Mouse (Mus musculus) right cerebral cortex, postnatal 14 days (tissue): ENCODE results near the gene Il33.

ENCODE experiments used
- DNase-seq: peaks from one replicate; pipeline ENCODE4 v3.0.0; 2022

Il33 gene

DNA sequence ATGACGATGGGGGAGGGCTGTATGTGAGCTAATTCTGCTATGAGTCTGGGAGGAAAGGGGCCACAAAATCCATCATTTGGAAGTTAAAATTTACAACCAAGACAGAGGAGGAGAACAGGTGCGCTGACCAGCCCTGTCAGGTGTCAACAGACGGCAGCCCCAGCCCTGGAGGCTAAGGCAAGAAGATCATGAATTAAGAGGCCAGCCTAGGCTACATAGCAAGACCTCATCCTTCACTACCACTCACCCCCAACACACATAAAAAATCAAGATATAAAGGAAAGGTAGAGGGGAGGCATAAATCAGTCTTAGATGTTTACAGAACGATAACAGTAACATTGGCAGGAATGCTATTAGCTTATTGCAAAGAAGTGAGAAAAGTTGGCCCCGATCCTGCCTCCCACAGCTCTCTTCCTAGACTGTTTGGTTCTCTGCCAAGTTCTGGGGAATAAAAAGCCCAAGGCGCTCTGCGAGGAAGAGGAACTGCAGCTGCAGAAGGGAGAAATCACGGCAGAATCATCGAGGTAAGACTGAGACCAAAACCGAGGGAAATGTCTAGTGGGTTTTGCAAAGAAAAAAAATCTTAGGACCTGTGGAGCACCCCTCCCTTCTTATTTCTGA is at the start of gene Il33:
Il33 (plus strand) TSS at position 477 of the 621 bp plus-strand sequence.
- DNase-seq, result peak; percentile 61

DNA sequence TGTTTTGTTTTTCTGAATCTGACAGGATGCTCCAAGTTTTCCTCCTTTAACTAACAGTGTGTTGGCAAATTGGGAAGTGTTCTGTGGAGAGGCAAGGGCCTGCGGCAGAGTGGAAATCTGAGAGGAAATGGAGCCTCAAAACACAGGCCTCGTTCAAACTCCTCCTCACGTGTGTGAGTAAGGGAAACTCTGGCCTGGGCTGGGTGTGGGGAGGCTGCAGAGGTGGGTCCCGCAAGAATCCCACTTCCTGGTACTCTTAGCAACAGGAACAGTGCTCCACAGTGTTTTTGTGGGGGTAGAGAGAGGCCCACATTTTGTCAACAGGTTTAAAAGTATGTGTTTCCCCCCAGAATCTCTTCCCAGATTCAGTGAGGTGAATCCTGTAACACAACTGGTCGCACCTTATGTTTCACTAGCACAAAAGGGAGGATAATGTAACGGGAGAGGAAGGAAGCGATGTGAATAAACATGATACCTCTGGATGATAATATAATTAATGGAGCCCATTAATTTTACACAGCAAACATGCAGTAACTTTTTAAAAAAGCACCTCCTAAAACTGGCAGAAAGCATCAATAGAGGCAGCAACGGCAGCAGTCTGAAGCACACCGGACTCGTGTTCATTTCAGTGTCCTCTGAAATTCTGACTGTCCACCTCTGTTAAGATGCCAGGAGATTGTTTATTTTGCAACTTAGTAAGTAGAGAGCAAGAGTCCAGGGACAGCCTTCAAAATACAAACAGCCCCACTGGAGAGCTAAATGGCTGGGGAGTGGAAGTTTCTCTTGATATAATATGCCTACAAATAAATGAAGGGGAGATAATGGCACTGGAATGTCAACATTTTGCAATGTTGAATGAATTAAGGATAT is 47.3 kb upstream of the Il33 start:
- no peak for DNase-seq

DNA sequence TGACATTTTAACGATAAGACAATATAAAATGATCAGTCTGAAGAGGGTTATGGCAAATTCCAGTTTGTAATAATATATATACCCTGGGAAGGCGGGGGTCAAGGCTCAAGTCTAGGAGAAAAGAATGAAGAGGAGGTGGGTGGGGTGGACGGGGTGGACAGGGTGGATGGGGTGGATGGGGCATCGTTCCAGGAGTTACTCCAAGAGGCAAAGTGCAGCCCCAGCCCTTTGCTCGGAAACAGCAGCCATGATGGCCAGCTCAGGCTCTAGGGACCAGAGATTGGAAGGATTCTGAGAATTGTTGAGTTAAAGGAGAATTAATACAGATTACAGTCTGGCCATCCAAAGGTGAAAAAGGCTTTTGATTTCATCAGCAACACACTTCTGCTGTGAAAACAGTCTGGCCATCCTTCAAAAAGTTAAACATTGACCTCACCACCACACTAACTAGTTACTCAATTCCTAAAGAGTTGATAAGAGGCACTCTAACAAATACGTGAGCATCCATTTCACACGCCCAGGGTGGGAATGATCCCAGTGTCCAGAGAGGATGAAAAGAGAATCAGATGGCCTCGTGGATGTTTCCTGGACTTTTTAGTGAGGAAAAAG is 45.9 kb upstream of the Il33 start:
- no peak for DNase-seq

DNA sequence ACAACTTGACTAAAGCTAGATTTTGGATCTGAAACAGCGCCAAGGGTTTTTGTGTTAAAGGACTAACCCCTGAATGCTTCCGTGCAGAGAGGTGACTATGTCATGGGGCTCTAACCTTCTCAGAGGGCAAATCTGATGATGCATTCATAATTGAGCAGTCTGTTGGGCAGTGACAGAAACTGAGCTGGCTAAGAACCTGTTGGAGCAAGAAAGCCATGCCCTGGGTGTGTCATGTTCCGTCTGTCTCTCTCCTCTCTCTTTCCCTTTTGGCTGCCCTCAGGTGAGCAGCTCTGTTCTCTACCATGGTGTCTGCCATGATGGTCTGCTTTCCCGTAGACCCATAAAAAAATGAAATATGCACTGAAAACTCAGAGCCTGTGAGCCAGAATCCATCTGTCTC is 44.0 kb upstream of the Il33 start:
- DNase-seq, result no peak

DNA sequence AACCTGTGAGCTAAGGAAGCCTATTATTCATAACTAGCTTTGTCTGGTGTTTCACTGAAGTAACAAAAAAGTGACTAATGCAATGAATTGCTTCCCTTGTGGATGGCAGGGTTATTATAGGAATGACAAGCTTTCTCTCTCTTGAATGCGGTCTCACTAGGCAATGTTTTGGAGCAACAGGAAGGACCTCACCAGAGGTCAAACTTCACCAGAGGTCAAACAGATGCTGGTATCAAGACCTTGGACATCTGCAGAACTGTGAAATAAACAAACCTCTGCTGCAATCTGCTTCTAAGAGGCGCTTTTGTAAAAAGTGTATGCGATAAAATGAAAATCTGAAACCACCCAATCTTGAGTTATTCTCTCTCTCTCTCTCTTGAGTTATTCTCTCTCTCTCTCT is 42.2 kb upstream of the Il33 start:
- no peak for DNase-seq

DNA sequence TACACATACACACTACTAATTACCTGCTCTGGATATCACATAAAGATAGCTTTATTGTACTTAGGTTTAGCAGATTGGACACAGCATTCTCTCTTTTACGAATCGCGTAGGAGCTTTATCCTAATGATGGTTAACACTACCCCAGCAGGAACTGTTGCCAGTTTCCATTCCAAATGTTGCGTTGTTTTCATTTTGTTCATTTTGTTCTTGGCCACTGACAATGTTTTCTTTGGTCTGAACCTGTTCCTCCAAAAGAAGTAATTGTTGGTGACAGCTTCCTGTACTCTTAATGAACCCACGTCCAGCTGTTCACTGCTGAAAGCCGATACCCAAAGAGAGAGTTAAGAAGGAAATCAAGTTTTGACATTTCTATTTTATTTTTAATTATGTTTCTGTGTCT is 39.4 kb upstream of the Il33 start:
- DNase-seq, result no peak

DNA sequence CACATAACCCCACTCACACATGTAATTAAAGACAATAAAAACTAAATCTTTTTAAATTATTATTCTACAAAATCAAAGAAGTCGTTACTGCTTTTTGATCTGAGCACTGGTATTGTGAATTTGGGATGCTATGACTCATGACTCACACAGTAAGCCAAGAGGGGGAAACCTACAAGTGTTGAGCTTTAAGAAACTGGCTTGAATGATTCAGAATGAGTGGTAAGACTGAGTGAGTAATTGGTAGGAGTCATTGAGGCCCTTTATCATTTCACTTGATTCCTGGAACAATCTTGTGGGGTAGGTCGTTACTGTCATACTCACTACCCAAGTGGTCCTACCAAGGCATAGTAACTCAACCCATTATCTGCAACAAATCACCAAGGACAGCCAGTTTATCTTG is 37.4 kb upstream of the Il33 start:
- no peak for DNase-seq

DNA sequence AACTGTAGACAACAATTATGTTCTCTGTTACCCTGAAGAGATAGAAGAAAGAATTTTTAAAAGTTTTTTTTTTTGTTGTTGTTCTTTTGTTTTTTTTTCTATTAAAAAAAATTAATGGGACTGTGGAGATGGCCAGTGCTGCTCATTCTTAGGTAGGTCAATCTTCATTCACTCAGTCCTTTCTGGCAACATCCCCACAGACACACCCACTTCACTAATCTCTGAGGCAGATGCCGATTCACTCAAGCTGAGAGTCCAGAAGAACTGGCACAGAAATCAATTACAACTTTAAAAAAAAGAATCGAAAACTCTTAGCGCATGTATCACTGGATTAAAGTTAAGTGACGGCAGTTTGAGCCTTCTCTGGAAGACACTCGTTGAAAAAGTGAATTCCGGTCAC is 36.0 kb upstream of the Il33 start:
- DNase-seq, result no peak

DNA sequence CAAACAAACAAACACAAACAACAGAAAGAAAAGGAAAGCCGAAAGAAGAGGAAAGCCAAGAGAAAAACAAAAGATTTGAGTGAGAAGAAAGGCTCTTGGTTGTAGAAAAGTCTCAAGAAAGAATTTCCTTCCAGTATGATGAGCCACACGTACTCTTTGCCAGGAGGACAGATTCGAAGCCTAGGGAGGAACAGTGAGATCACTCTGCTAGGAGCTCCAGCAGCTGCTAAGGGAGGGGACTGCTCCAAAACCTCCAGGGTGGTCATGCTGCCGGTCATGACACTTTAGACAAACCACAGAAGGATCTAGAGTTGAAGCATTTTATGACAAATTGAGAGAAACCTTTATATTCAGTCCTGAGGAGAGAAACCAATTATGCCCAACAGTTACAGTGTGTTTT is 32.9 kb upstream of the Il33 start:
- DNase-seq, result no peak

DNA sequence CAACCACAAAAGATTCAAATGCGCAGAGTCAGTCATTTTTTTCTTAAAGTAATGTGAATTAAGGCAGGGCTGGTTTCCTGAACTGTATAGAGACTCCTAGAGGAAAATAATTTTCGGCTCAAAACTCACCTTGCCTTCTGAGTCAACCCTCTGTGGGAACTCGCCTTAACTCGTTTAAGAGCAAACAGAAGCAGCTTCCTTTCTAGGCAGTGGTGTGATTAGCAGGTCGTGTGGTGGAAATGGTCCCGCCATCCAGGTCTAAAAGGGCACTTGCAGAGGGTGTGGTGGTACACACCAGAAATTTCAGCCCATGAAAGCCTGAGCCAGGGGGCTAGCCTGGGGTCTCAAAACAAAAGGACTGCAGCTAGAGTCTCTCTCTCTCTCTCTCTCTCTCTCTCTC is 32.1 kb upstream of the Il33 start:
- DNase-seq, result no peak

DNA sequence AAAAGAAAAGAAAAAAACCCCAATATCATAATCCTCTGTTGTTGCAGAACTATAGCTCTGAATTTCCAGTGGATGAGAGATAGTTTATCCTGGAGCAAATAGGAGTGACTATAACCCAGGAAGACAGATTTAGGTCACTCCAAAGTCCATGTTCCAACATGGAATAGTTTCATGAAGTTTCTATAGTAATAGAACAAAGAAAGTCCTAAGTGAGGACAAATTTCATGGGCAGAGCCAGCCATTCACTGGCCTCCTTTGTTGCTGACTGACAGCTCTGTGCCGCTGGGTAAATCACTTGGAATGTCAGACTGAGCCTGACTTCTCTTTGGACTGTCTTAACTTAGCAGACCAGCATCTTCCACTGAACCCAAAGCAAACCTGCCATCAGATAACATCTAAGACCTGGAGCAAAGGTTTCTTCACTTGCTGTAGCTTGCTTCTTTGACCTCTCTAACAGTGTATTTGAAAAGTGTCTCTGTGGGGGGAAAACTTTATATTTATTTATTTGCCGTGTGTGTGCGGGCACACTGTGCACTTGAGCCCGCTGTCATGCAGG is 31.1 kb upstream of the Il33 start:
- no peak for DNase-seq

DNA sequence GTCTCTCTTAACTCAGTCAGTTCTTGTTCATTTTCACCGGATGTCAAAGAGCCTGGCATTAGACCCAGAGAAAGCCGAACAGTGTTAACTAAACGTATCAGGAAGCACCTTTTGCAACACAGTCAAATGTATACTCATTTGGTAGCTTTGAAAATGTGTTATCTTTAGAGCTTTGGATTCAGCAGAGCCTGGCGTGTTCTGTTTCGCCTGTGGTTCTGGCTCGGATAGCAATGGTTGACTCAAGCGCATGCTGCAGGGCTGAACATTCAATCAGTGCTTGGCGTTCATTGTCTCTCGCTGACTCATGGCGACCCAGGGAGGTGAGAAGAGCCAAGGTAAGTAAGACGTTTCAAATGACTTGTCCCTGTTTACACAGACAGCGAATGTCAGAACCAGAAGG is 30.5 kb upstream of the Il33 start:
- no peak for DNase-seq

DNA sequence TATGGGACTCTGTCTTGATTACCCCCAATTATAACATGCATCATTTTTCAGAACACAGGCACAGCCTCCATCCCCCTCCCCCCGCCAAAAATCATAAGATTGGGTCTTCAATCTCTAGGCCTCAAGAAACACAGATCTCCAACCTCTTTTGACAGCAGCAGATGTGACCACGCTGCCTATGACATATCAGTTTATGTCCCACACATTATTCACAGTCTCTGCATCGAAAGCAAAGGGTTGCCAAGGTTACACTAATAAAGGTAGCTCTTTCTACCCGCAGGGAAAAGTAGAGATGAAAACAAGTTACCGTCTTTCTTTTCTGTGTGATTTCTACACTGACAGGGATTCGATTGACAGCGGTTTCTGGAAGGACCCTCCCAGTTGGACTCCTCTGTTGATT is 29.9 kb upstream of the Il33 start:
- DNase-seq, result no peak

DNA sequence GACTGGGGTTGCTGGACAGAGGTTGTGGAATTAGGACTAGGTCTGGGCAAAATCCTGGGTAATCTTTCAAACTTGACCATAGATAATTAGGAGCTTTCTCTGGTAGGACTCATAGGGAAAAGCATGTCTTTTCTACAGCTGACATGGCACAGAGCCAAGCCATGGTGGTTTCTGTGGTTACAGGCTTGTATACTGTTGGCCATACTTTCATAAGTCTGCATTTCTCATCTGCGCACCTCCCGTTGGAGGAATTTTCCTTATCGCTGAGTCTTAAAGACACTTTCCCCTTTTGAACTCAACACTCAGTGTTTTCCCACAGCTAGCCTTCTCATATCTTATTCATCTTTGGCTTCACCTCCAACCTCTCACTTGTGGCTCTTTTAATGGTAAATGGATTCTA is 24.6 kb upstream of the Il33 start:
- no peak for DNase-seq

DNA sequence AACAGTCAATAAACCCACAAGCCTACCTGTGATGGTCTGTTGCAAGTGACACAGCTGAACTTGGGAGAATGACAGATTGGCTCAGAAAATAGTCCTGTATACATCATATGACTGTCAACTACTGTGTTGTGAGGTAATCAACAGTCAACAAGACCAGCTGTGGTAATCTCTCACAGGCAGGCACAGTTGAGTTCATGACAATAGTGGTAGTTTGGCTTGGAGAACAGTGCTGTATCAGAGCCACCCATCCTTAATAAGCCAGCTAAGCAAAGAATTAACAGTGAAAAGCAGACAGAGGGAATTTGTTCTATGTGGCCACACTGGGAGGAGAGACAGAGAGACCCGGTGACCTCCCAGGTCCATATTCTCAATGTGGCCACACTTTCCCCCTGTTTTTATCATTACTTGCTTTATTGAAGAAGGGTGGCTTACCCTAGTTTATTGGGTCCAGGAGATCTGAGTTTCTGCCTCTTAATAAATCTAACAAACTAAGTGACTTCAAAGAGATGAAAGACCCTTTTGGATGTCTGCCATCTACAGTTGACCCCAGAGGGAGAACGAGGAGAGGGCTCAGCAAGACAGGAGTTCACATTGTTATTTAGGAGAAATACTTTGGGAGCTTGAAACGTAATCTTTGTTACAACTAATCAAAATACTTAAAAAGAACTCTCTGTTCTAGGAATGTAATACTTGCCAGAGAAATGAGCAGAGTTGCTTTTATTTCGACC is 22.4 kb upstream of the Il33 start:
- no peak for DNase-seq

DNA sequence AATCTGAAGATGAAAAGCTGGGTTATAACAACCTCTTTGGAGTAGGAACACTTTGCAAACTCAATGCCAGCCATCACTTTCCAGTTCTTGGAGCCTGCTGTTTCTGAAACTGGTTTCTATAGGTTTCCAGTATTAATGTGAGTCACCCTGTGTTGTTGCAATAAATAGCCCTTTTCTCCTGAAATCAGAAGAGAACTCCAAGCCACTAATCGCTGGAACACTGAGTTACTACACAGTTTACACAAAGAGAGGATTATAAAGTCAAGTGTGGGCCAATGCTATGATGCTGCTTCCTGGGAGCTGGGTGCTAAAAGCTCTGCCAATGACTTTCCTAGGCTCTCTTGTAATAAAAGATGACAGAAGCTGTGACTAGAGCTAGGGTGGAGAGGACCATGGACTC is 19.0 kb upstream of the Il33 start:
- DNase-seq, result no peak

DNA sequence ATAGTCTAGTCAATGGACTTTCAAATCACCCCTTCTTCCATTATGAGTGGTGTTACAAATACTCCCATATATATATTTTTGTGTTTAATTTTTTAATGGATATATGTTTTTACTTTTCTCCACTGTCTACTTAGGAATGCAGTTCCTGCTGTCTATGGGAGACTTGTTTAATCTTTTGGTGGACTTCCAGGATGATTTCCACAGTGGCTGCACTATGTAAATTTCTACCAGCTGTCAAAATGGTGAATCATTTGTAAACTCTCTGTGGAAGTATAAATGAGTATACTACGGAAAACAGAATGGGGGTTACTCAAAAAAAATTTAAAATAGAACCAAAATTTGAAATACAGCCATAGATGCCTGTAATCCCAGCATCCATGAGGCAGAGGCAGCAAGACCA is 15.7 kb upstream of the Il33 start:
- DNase-seq, result no peak

DNA sequence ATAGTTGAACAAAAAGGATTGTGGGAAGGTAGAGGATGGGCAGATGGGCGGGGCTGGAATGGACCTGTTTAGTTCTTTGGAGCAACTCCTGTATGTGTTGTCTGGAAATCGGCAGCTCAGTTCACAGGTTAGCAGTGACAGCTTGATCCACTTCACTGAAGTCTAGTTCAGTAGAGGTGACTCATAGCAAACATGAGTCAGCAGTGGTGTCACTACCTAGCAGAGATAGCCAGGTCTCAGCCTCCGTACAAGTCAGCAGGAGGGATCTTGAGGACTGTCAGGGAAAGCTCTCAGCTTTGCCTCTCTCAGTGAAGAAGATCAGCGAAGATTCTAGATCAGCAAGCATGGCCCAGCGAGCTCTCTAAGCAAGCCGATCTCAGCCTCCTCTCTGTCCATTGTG is 13.0 kb upstream of the Il33 start:
- no peak for DNase-seq

DNA sequence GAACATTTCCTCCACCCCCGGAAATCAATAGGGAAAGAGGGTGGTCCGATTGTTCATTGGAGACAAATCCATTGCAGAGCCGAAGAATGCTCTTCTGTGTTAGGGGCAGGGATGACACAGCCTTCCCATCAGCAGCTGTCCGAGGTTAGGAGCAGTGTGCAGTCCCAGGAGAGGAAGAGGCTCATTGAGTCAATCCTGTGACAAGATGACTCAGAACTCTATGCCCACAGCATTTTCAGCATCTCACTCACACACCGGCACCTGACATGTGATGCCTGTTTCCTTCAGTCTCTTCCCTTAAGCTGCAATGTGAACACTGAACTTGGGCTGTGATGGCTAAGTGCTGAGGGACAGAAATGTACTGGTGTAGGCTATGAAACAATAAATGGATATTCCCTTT is 7.5 kb upstream of the Il33 start:
- no peak for DNase-seq

DNA sequence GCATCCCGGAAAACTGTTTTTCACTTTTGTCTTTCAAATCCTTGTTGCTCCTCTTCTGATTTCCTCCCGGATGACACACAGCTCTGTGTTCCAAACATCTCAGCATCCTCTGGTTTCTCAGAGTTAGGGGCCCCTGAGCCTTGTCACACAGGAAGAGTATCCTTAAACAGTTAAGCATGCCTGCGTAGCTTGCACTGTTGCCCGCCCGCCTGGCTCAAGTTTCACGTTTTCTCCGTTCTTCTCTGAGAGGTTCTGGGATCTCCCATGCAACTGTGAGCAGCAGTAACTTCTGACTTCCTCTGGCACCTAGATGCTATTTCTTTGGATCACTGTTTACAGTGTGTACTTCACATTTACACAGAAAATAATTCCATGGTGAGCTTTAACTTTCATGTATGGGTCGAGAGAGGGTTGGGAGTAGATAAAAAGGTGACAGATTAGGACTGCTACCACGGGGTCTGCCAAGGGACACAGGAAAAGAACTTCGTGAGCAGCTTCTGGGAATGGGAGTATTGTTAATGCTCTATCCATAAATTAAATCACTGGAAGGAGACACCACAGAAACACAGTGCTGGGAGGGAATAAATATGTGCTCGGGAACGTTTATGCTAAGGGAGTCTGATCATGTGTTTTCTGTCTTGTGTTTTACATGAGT is 1.3 kb downstream of the Il33 start:
- no peak for DNase-seq

DNA sequence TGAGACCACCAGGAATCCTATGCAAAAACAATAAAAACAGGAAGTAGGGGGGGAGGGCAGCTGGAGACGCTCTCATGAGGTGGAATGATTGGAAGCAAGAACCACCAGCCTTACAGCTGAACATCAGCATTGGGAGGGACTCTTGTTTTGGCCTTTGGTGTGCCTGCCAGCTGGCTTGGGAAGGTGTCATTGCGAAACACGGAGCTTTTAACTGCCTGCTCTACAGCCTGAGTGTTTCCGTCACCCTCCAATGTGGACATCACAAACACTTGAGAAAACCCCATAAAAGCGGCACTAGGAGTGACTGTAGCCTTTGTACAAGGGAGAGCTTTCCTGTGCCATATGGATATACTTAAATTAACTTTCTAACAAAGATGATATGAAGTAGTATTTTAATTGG is 5.4 kb downstream of the Il33 start:
- no peak for DNase-seq

DNA sequence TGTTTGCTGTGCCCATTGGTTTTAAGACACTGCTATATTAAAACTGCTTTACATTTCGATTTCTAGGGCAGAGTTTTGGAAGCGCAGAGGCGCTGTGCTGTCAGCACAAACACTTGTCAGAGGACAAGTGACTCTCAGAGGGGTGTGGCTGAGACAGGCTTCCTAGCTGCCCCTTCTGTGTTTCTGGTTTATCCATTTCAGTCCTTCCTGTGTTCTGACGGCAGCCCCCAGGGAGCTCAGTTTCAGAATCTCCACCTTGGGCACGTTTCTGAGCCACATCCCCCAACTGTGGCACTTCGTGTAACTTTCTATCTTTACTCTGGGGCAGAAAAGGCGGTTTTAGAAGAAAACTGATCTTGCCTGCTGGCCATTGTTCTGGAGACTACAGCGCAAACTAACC is 12.5 kb downstream of the Il33 start:
- no peak for DNase-seq

DNA sequence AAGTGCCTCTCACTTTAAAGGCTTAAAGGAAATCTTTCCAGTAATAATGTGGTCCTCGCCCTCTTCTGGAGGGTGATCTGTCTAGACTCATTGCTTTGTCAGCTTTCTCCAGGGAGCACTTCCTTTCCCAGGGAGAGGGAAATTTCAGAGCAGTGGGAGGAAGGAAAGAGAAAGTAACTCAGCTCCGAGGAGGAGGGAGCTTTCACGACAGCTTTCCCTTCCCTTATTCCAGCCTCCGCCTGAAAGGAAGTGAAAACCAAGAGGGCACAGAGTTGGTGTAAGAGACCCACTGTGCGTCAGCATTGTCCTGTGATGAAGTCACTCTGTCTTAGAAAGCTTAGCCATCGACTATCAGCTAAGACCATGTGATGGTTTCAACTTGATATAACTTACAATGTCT is 15.3 kb downstream of the Il33 start:
- DNase-seq, result no peak
